Mouse (Mus musculus) c-Kit-positive CD71-negative TER-119-negative erythroid progenitor cells, embryonic 14.5 days (primary cell): ENCODE measurements around the gene Nudt3.
A peak's percentile ranks its signal among the peaks of the same experiment; 100 is the strongest.
"Not testable (repeated sequence)": the region's sequence is repeated elsewhere in the genome, so short reads cannot be mapped to it uniquely, and the experiment has no call there.

ENCODE experiments used
- DNase-seq: peaks from one replicate; pipeline ENCODE4 v3.0.0-alpha.2; 2013; ENCODE audit warnings: low read depth

The Nudt3 gene

GRCm38 (mm10) chr17:27635575-27635903 is 12.2 kb upstream of the Nudt3 start:
- not testable (repeated sequence) for DNase-seq

GRCm38 (mm10) chr17:27634871-27635574 is 11.7 kb upstream of the Nudt3 start, which contains the start of gene RPS10-NUDT3:
TSS of gene RPS10-NUDT3 (minus strand) at chr17:27635222.
- DNase-seq: peak; percentile 76

GRCm38 (mm10) chr17:27629249-27630020 is 6.1 kb upstream of the Nudt3 start:
- DNase-seq: peak; percentile 79

- no peak for DNase-seq
Observed at GRCm38 (mm10) chr17:27628376-27628775, 5.1 kb upstream of the Nudt3 start.

GRCm38 (mm10) chr17:27627451-27627850 is 4.2 kb upstream of the Nudt3 start:
- no peak for DNase-seq

- DNase-seq: no peak
Observed at GRCm38 (mm10) chr17:27626681-27627080, 3.4 kb upstream of the Nudt3 start.

GRCm38 (mm10) chr17:27625455-27626251 is 2.4 kb upstream of the Nudt3 start:
- DNase-seq: no peak

GRCm38 (mm10) chr17:27622611-27623359 is 510 bp downstream of the Nudt3 start:
- no peak for DNase-seq

- no peak for DNase-seq
Observed at GRCm38 (mm10) chr17:27621705-27622531, 1.4 kb downstream of the Nudt3 start.

GRCm38 (mm10) chr17:27621161-27621560 is 2.1 kb downstream of the Nudt3 start:
- no peak for DNase-seq

- DNase-seq: no peak
Observed at GRCm38 (mm10) chr17:27615388-27615787, 7.9 kb downstream of the Nudt3 start.

GRCm38 (mm10) chr17:27613016-27613415 is 10.3 kb downstream of the Nudt3 start:
- no peak for DNase-seq

GRCm38 (mm10) chr17:27611994-27612393 is 11.3 kb downstream of the Nudt3 start:
- no peak for DNase-seq

GRCm38 (mm10) chr17:27611519-27611884 is 11.8 kb downstream of the Nudt3 start:
- DNase-seq: no peak

GRCm38 (mm10) chr17:27610679-27611518 is 12.4 kb downstream of the Nudt3 start:
- DNase-seq: no peak

- DNase-seq: no peak
Observed at GRCm38 (mm10) chr17:27609576-27609975, 13.7 kb downstream of the Nudt3 start.

GRCm38 (mm10) chr17:27603522-27604234 is 19.6 kb downstream of the Nudt3 start:
- no peak for DNase-seq

GRCm38 (mm10) chr17:27603036-27603435 is 20.3 kb downstream of the Nudt3 start:
- DNase-seq: no peak

GRCm38 (mm10) chr17:27600869-27601268 is 22.4 kb downstream of the Nudt3 start:
- DNase-seq: no peak
